Mouse (Mus musculus) embryo, embryonic 9.5 days (tissue): Measurements from ENCODE around the gene Camkv.

Source experiments
- DNase-seq: peaks from one replicate; pipeline ENCODE4 v3.0.0-alpha.2; 2017; ENCODE audit errors: extremely low spot score

The Camkv gene

DNA sequence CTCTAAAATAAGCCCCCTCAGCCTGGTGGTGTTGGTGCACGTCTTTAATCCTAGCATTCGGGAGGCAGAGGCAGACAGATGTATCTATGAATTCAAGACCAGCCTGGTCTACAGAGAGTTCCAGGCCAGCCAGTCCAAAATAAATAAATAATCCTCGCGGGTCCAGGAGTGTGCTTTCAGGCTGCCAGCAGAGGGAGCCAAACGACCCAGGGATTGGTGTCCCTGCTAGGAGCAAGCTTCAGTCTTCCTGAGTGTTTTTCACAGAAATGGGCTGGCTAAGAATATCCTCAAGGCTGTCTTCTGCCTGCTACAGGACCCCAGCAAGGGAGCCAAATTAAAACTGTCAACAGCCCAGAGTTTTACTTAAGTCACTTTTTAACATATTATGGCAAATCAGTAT is 28.2 kb downstream of the Camkv start:
- peak; percentile 84 for DNase-seq

DNA sequence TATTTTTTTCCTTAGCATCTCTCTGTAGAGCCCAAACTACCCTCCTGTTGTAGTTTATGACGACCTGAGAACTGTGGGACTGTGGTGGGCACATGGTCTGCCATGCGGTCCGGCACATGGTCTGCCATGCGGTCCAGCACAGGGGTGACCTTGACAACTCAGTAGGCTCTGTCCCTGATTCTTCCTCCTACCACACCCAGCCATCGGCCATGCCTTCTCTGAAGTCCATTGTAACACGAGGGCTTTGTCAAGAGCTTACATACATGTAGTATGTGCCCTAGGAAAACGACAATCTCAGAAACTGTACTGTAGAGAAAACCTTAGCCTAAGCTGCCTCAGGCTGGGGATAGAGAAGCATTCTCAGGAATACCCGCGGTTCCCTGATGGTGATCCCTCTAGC is 29.2 kb downstream of the Camkv start:
- no peak for DNase-seq

DNA sequence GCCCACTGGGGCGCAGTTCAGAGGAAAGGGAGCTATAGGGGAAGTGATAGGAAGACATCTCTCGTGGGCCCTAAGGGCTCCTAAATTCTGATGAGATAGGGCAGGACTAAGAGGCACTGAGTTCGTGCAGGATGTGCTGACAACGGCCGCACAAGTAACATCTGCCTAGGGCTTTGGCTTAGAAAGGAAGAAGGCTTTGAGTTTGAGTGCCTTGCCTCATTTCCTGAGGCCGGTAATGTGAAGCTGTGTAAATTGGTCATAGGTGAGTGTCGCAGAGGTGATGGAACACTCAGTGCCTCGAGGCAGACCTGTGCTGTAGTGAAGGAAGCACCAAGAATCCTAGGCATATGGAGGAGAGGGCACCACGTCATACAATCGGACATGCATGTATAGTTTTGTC is 31.2 kb downstream of the Camkv start:
- no peak for DNase-seq

- no peak for DNase-seq
Observed at GRCm38 (mm10) chr9:107967437-107967836, 32.0 kb downstream of the Camkv start.

- no peak for DNase-seq
Observed at GRCm38 (mm10) chr9:107968531-107968930, 33.1 kb downstream of the Camkv start.

DNA sequence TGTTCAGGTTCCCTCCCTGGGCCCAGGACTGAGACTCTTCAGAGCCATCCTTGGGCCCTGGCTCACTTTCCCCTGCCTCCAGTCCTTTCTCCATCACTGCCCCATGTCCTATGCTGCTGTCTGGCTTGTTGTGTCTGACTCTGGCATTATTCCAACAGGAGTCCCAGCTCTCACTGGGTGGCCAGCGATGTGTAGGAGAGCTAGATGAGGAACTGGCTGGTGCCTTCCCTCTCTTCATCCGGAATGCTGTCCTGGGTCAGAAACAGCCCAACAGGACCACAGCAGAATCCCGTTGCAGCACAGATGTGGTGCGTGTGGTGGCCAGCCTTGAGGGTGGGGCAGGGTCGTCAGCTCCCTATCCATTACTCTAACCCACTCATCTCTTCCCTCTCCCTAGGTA is 34.8 kb downstream of the Camkv start:
- DNase-seq: no peak

DNA sequence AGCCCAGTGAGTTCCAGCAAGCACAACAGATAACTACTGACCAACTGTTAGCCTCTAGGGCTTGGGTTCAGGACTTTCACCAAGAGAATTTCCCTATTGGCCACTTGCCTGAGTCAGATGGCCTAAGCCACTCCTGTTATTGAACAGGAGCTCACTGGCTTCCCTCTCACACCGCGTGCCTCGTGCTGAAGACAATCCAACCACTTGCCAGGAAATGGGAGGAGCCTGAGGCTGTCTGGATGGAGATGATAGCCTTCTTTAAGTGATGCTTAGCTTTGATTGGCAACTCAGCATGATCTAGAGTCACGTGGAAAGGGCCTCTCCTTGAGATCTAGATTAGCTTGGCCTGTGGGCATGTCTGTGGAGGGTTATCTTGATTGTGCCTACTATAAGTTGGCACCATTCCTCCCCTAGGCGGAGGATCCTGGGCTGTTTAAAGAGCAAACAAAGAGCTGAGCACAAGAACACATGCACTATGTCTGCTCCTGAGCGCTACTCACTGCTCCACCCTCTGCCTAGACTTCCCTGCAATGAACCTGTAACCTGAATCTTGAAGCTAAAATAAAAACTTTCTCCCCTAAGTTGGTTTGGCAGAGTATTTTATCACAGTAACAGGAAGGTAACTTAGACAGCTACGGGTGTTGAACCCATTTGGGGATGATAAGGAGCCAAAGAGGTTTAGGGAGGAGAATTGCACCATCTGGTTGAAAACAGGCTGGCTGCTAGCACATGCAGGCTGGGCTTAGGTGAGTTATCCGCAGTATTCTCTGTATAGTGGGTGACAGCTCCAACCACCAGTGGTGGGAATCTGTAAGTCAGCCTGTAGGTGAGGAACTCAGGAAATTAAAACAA is 36.4 kb downstream of the Camkv start:
- no peak for DNase-seq

DNA sequence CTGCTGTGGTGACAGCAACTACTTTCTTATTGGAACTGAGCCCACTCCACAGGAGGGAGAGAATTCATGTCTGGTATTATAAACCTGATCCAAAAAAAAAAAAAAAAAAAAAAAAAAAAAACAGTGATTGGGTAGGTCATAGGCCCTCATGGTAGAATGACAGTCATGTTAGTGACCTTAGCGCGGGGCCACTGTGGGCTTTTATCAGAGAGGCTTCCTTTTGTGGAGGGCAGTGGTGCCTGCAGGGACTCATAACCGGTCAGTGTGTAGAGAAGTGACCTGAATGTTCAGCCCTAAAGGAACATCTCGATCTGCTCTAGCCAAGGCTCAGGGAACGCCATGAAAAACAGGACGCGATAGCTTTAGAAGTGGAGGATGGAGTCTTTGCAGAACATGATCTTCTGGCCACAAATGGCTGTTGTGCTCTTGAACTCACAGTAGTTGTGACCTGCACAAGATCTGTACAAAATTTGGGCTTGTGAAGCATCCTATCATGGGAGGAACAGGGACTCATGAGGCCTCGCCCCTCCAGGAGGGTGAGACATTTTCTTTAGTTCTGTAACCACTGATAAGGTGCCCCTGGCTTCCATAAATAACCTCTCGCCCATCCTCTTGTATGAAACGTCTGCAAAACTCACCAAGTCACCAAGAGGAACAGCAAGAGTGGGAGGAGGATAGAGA is 39.2 kb downstream of the Camkv start:
- DNase-seq: no peak

- no peak for DNase-seq
Observed at GRCm38 (mm10) chr9:107975399-107976386, 40.2 kb downstream of the Camkv start, which contains the start of gene Uba7. Gene Uba7 (plus strand): TSS chr9:107975505.

GRCm38 (mm10) chr9:107978815-107979214 is 43.3 kb downstream of the Camkv start:
- no peak for DNase-seq

- DNase-seq: peak; percentile 74
Observed at GRCm38 (mm10) chr9:107981684-107982605, 46.5 kb downstream of the Camkv start.

DNA sequence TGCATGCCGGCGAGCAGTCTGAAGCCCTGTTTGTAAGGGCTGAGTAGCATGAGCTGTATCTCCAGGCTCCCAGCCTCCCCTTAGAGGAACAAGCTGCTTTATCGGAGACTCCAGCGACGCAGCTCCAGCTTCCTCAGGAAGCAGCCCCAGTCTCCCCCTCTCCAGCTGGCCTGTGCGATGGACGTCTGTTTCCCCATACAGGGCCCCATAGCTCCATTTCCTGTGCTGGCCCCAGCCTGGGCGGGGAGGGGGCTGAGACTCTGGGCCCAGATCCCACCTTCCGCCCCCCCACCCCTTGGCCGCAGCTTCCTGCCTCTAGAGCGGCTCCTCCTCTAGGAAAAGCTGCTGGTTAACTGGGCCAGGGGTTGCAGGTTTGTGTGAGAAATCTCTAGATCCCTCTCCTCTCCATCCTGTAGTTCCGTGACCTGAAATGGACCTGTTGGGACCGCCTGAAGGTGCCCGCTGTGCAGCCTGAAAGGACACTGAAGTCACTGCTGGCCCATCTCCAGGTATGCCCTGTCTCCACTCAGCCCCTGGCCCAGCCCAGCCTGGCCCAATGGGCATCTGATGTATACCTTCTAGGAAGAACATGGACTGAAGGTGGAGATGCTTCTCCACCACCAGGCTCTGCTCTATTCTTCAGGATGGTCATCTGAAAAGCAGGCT is 47.3 kb downstream of the Camkv start, which contains the start of gene Gm20661:
TSS of gene Gm20661 (plus strand) at position 378 of the 666 bp plus-strand sequence.
- peak; percentile 81 for DNase-seq

DNA sequence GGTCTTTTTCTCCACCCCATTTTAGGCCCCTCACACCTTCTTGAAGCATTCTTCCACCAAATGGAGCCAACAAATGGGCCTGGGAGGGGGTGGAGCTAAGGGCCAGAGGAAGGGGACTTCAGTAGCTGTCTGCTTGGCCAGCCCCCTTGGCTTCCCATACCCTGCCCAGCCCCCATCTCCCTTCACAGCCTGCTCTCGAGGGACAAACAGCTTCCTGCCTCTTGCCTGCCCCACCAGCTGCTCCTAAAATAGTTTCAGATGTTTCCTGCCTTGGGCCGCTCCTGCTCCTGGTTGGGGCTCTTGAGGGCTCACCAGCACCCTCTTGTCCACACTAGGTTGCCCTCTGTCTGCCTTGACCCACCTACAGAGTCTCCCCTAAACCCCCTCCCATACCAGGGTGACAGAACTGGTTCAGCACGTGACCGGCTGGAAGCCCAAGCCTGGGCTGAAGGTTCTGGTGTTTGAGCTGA is 48.0 kb downstream of the Camkv start:
- peak; percentile 85 for DNase-seq

GRCm38 (mm10) chr9:107984052-107984753 is 48.7 kb downstream of the Camkv start:
- DNase-seq: no peak

- DNase-seq: no peak
Observed at GRCm38 (mm10) chr9:107984754-107985055, 49.2 kb downstream of the Camkv start.

DNA sequence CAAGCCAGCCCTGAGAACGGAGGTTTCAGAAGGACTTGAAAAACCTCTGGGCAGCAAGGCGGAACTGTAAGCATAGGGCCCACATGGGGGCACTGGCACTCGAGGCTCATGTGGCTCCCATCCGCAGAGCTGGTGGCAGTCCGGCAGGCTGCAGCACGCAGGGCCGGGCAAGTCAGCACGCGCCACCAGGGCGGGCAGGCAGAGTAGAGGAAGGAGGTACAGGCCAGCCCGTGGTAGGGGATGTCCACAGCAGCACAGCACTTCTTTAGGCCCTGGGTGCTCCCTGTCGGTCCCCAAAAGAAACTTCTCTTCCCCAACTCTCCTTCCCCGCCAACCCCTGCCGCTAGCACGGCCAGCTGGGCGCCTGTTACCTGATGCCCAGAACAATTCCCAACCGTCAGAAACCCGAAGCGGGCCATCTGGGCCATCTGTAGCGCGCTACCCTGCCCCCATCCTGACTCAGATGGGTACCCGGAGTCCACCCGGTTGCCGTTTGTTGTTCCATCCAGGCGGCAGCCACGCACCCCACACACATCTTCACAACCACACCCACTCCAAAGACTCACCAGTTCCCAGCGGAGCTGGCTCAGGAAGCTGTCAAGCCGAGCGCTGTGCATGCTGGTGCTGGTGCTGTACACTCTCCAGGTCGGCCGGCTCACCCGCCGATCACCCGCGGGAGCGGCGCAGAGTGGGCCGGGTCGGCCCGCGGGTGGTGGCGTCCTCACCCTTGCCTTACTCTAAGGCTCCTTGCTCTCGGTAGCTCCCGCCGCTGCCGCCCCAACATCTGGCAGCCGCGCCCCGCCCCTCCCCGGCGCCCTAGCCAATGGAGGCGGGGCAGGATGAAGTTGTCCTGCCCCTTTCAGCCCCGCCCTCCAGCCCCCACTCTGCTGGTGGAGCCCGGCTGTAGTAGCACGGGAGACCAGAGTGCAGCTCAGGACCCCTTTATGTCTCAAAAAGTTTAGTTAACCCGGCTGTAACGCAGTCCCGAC is 50.0 kb downstream of the Camkv start, which contains the start of gene Inka1:
TSS of gene Inka1 (minus strand) at position 749 of the 989 bp plus-strand sequence.
- peak; percentile 90 for DNase-seq

- peak; percentile 89 for DNase-seq
Observed at GRCm38 (mm10) chr9:107986376-107986775, 50.9 kb downstream of the Camkv start.

DNA sequence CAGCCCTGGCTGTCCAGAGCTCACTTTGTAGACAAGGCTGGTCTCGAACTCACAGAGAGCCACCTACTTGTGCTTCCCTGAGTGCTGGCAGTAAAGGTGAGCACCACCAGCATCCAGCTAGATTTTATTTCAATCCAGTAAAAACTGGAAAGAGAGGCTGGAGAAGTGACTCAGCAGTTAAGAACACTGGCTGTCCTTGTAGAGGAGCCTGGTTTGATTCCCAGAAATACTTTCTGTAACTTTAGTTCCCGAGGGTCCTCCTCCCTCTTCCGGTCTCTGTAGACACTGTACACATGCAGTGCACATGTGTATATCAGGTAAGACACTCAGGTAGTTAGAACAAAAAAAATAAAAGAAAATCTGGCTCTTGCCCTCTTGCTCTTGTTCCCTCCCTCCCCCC is 52.5 kb downstream of the Camkv start:
- DNase-seq: no peak
